Comparison of ENCODE assay signal across 8 mouse cellular contexts in genomic region chr13:92610311-92611221, GRCm38 (mm10). TPM values are rescaled to one million over a fixed set of nuclear protein-coding genes. Genes with fewer than 3 reads are reported as not detected.
DNase-seq lines count a peak whose midpoint lies in the region; ATAC-seq and TF ChIP-seq lines count a peak whose summit lies in the region.

Gene Serinc5 (plus strand): TSS chr13:92611091.

- DNase-seq in B cell, adult 2 months: peak; percentile 99 to 100
- peak; percentile 98 for DNase-seq in heart, adult 8-10 months (ENCODE audit: low spot score)
- DNase-seq in kidney, adult 9 months: peak; percentile 97
- peak; percentile 98 to 100 for DNase-seq in spleen, adult 18-20 months

- WGBS in embryonic facial prominence, embryonic 15.5 days: under 1% methylated on average over 55 of the region's 55 CpGs
- under 1% methylated on average over 55 of the region's 55 CpGs for WGBS in limb, embryonic 13.5 days
- under 1% methylated on average over 55 of the region's 55 CpGs for WGBS in midbrain, embryonic 15.5 days

- no peaks in the 10 kb centered on the region for H3K27me3 ChIP-seq in embryonic facial prominence, embryonic 15.5 days
- peaks cover 8% of the 10 kb centered on the region for H3K27me3 ChIP-seq in limb, embryonic 13.5 days
- H3K27me3 ChIP-seq in midbrain, embryonic 15.5 days (replicated peaks): no peaks in the 10 kb centered on the region

- H3K4me3 ChIP-seq in bone marrow macrophage, adult 2 months (ENCODE audit: insufficient read depth, low read length): peak within 1 kb of the TSS; percentile 89
- peak within 1 kb of the TSS; percentile 90 for H3K4me3 ChIP-seq in embryonic facial prominence, embryonic 15.5 days (replicated peaks)
- peak within 1 kb of the TSS; percentile 73 for H3K4me3 ChIP-seq in limb, embryonic 13.5 days
- peak within 1 kb of the TSS; percentile 77 for H3K4me3 ChIP-seq in midbrain, embryonic 15.5 days

- no peak for TF ChIP-seq CTCF in bone marrow macrophage, adult 2 months (IDR thresholded peaks at IDR 0.05; ENCODE audit: low read depth, low read length)

- peak within 1 kb of the TSS; percentile 72 for H3K9ac ChIP-seq in embryonic facial prominence, embryonic 15.5 days
- peak within 1 kb of the TSS; percentile 83 for H3K9ac ChIP-seq in limb, embryonic 13.5 days
- peak within 1 kb of the TSS; percentile 72 for H3K9ac ChIP-seq in midbrain, embryonic 15.5 days

- peaks cover 12% of the 10 kb centered on the region for H3K4me1 ChIP-seq in bone marrow macrophage, adult 2 months (ENCODE audit: control insufficient read depth, insufficient read depth, low read length)
- H3K4me1 ChIP-seq in embryonic facial prominence, embryonic 15.5 days: peaks cover 27% of the 10 kb centered on the region
- peaks cover 17% of the 10 kb centered on the region for H3K4me1 ChIP-seq in limb, embryonic 13.5 days
- H3K4me1 ChIP-seq in midbrain, embryonic 15.5 days: peaks cover 24% of the 10 kb centered on the region

- peak; percentile 89 for TF ChIP-seq POLR2A in bone marrow macrophage, adult 2 months (IDR thresholded peaks at IDR 0.05; ENCODE audit: borderline replicate concordance, low read depth, low read length)

- no peaks in the 10 kb centered on the region for H3K36me3 ChIP-seq in embryonic facial prominence, embryonic 15.5 days
- no peaks in the 10 kb centered on the region for H3K36me3 ChIP-seq in limb, embryonic 13.5 days
- H3K36me3 ChIP-seq in midbrain, embryonic 15.5 days (replicated peaks): no peaks in the 10 kb centered on the region

- peak; percentile 98 for ATAC-seq in embryonic facial prominence, embryonic 15.5 days (ENCODE audit: insufficient number of reproducible peaks, low FRiP score, low TSS enrichment, low read depth)
- peak; percentile 99 for ATAC-seq in limb, embryonic 13.5 days (ENCODE audit: low FRiP score, low read depth)
- ATAC-seq in midbrain, embryonic 15.5 days (replicated peaks): peak; percentile 99

- peak within 1 kb of the TSS; percentile 88 for H3K4me2 ChIP-seq in embryonic facial prominence, embryonic 15.5 days (replicated peaks)
- H3K4me2 ChIP-seq in limb, embryonic 13.5 days (replicated peaks): peak within 1 kb of the TSS; percentile 76
- peak within 1 kb of the TSS; percentile 92 for H3K4me2 ChIP-seq in midbrain, embryonic 15.5 days

- no peaks in the 10 kb centered on the region for H3K9me3 ChIP-seq in embryonic facial prominence, embryonic 15.5 days (replicated peaks)
- H3K9me3 ChIP-seq in limb, embryonic 13.5 days: no peaks in the 10 kb centered on the region
- H3K9me3 ChIP-seq in midbrain, embryonic 15.5 days: no peaks in the 10 kb centered on the region

- peak within 1 kb of the TSS; percentile 65 for H3K27ac ChIP-seq in bone marrow macrophage, adult 2 months (ENCODE audit: insufficient read depth, low read depth, low read length)
- peak within 1 kb of the TSS; percentile 94 for H3K27ac ChIP-seq in embryonic facial prominence, embryonic 15.5 days (replicated peaks)
- H3K27ac ChIP-seq in limb, embryonic 13.5 days: peak within 1 kb of the TSS; percentile 65
- peak within 1 kb of the TSS; percentile 80 for H3K27ac ChIP-seq in midbrain, embryonic 15.5 days

RNA-seq across cellular contexts. Expression of gene Serinc5, which starts in this region (rescaled TPM):
- polyA plus RNA-seq in bone marrow macrophage, adult 2 months (2012; ENCODE audit: insufficient read depth, insufficient read length, missing spikeins): 16.3 and 17.5 TPM in 2 replicates
- 18.8 and 20.0 TPM in 2 replicates for polyA plus RNA-seq in embryonic facial prominence, embryonic 15.5 days (2015; fragmentation: Nextera tagmentation; extraction: Ambion mirVana)
- total RNA-seq in heart, adult 8-10 months (2022): 10 to 100 TPM; 10.2 to 11.8 (median 11.0) TPM
- polyA plus RNA-seq in limb, embryonic 13.5 days (2015; fragmentation: Nextera tagmentation; extraction: Ambion mirVana): 7.8 and 10.5 TPM in 2 replicates
- polyA plus RNA-seq in midbrain, embryonic 15.5 days (2015; fragmentation: Nextera tagmentation; extraction: Ambion mirVana): 18.1 and 18.6 TPM in 2 replicates

Comparison
In these comparisons a context has a peak if more than half of its experiments do, and no peak if none do; other contexts are left out.
1. Peak in every context shown above with its lines: DNase-seq, ATAC-seq, H3K4me3 ChIP-seq and H3K27ac ChIP-seq.